15 mouse cellular contexts compared by ENCODE assay signal in genomic region chr1:72320759-72321158, GRCm38 (mm10).
"Had no signal": no experiment of that assay in that cellular context is flagged by ENCODE, and none has a peak within 500 bp of the region (broad histone marks: within the 10 kb centered on the region; RNA-seq: fewer than 3 reads in every experiment).

No protein-coding gene starts in this region.

- H3K4me3 ChIP-seq: limb, embryonic 12.5 days; limb, embryonic 15.5 days; liver, embryonic 12.5 days; liver, embryonic 15.5 days; midbrain, embryonic 13.5 days had no signal

- H3K27ac ChIP-seq: limb, embryonic 12.5 days; limb, embryonic 15.5 days; liver, embryonic 12.5 days; liver, embryonic 15.5 days; midbrain, embryonic 13.5 days; stomach, postnatal 0 days had no signal

- H3K9me3 ChIP-seq: limb, embryonic 12.5 days; limb, embryonic 15.5 days; liver, embryonic 12.5 days; liver, embryonic 15.5 days; midbrain, embryonic 13.5 days had no signal

- ATAC-seq: intestine, postnatal 0 days; liver, embryonic 12.5 days; midbrain, embryonic 13.5 days had no signal

- H3K4me2 ChIP-seq: limb, embryonic 12.5 days; limb, embryonic 15.5 days; liver, embryonic 12.5 days; liver, embryonic 15.5 days; midbrain, embryonic 13.5 days had no signal

- H3K27me3 ChIP-seq: limb, embryonic 12.5 days; limb, embryonic 15.5 days; liver, embryonic 12.5 days; liver, embryonic 15.5 days; midbrain, embryonic 13.5 days had no signal

- H3K9ac ChIP-seq: limb, embryonic 12.5 days; limb, embryonic 15.5 days; liver, embryonic 12.5 days; liver, embryonic 15.5 days; midbrain, embryonic 13.5 days had no signal

- DNase-seq: kidney, adult 2 months; kidney, postnatal 10 days; kidney, postnatal 4 days; left cerebral cortex, postnatal 4 days; lung, adult 2 months; lung, postnatal 14 days; thymus, adult 2 months; thymus, postnatal 25 days had no signal

- H3K4me1 ChIP-seq: limb, embryonic 12.5 days; limb, embryonic 15.5 days; liver, embryonic 12.5 days; liver, embryonic 15.5 days; midbrain, embryonic 13.5 days had no signal
